Mouse (Mus musculus) c-Kit-positive CD71-positive TER-119-negative erythroid progenitor cells, embryonic 14.5 days (primary cell): ENCODE results near the gene Prdm2.

Experiments
- DNase-seq: peaks from one replicate; pipeline ENCODE4 v3.0.0-alpha.2; 2013; ENCODE audit warnings: low read depth

Gene Prdm2

DNA sequence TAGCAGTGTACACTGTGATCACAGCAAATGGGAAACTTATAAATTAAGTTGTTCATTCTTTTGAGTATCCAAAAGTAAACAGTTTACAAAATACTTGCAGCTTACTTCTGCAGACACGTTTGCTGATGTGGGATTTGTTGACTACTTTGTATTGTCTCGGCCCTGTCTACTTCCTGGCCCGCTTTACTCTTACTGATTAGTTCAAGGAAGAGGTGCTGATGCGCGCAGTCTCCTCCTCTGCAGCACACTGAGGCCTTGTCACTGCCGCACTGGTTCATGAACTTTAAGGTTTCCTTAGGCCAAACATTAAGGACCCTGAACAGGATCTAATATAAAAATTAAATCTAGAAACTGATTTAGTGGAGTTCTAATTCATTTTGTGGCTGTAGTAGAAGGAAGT, 58.2 kb downstream of the Prdm2 start:
- no peak for DNase-seq

DNA sequence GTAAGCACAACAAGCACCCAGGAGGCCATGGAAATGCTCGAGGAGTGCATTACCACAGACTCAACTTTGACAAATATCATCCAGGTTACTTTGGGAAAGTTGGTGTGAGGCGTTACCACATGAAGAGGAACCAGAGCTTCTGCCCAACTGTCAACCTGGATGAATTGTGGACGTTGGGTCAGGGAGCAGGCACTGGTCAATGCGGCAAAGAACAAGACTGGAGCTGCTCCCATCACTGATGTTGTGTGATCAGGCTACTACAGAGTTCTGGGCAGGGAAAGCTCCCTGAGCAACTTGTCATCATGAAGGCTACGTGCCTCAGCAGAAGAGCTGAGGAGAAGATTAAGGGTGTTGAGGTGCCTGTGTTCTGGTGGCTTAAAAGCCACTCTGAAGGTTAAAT, 60.2 kb downstream of the Prdm2 start:
- no peak for DNase-seq

DNA sequence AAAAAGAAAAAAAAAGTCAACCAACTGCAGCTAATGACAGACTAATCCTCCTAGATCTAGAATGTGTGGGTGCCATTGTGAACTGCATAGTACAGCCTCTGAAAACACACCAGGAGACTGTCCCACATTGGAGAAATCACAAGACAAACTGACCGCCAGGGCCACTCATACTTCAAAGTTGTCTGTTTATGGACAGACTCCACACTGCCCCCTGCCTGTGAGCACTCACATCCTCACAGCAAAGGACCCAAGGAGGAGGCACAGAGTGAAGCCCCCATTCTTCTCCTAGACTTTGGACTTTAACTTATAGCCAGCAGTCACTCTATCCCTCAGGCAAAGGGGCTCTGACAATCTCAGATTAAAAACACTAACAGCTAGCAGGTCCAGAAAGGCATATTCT, 61.5 kb downstream of the Prdm2 start:
- DNase-seq = no peak

DNA sequence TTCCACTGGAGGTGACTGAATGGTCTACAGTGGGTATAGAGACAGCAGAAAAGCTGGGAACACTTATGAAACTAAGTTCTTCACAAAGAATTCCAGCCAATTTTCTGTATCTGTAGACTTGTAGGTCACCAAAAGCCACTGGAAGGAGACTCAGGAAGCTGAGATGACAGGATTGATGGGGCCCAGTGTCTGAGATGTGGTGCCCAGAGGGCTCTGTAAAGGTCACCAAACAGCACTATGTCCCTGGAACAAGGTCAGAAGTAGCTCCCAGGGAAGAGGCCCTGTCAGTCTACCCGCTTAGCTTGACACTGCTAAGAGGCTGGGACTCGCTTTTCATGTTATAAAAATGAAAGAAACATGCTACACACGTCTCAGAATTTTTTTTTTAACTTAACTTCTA, 65.1 kb downstream of the Prdm2 start:
- no peak for DNase-seq

DNA sequence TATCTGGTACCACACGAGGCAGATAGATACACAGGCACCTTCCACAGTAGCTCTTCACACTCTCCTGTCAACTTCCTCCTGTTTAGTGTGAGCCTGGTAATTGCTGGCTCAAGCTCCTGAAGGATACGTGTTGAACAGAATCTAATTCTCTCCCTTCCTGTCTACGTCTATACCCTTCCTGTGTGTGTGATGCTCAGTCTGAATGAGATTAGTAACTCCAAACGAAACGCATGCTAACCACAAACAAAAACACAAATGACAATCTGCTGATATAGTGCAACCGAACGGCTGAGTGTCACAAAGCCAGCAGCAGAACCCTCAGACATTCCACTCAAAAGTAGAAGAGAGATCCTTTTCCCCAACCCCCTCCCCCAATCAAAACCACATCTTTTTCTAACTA, 69.2 kb downstream of the Prdm2 start:
- DNase-seq = no peak

DNA sequence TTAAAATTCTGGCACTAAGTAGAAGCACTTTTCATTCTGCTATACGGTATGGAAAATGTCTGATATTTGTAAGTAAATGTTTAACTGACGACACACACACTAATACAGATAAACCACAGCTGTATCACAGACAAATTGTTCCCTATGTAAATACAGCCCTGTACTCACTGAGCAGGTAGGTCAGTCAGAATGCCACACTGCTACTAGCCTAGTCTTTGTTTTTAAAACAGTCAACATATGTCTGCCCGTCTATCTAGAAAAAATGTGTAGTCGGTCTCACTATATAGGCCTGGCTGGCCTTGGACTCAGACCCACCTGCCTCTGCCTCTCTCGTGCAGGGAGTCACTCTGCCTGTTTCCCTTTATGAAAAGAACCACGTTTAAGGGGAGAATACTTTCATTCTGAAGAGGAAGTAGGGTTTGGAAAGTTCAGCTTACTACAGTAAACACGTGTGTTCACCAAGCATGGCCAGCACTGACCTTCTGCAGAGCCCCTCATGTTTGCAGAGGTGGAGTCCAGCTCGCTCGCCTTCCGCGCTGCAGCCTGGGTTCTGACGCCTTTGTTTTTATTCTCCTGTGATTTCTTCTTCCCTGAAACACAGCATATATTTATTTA, 71.0 kb downstream of the Prdm2 start:
- no peak for DNase-seq

DNA sequence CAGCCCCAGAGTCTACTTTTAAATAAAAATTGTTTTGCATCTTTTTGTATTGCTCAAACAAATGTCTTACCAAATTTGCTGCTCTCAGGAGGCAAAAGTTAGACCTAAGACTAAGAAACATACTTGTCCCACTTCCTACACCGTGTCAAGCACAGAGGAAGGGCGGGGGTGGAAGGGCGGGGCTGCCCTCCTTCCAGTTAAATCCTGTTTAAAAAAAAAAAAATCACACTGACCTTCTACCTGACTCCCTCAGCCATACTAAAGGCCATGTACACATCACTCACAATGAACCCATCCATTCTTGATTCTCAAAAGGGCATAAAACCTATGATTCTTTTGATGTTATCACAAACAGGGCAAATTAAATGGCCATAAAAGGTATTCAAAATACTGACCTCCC, 71.9 kb downstream of the Prdm2 start:
- DNase-seq = no peak

DNA sequence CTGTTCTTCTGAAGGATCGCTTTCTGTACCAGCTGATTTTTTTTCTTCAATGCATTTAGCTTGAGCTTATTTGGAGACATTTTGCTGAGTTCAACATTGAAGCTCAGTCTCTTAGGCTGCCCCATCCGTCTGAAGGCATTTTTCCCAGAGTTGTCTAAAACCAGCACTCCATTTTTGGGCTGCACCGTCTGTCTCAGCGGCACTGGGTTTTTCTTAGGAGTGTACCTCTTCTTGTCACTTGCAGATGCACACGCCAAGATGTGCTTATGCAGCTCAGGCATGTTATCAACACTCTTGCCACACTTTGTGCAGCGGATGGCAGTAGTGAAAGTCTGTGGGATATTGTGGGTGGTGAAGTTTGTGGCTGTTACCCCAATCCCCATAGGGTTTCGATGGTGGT, 80.4 kb downstream of the Prdm2 start:
- no peak for DNase-seq

DNA sequence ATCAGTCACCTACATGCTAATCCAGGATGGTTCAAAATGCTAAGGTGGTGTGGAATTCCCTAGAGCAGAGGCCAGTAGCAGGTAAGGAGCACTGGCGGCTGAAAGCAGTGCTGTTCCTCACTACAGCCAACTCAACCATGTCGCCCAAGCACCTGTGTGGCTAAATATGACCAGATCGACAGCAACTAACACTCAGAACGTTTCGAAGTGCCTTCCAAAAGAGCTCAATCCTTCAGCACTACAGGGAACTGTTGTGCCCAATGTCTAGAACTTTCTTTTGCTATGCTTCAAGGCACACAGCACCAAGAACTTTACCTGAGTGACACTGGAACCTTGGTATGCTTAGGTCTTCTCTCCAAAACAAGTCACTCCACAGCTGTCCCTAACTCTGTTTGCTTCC, 82.4 kb downstream of the Prdm2 start:
- no peak for DNase-seq

DNA sequence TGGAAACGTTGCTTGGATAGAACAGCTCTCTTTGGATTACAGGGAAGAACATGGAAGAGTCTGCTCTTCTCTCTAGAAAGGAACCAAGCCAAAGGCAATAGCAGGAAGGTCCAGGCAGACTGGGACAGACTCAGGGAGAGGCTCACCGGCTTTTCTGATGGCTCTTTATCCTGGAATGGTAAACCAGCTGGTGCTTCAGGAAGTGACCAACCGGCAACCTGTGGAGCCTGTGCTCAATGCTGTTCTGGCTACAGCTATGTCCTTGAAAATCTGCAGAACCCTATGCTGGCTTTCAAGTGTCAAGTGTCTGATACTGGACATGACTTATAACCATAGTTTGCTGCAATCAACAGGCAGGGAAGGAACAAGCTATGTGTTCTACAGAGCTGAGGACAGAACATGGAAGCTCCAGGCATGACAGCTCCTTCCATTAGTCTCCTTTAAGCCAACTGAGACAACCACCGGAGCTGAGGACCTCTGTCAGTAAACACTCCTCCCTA, 83.5 kb downstream of the Prdm2 start:
- no peak for DNase-seq

DNA sequence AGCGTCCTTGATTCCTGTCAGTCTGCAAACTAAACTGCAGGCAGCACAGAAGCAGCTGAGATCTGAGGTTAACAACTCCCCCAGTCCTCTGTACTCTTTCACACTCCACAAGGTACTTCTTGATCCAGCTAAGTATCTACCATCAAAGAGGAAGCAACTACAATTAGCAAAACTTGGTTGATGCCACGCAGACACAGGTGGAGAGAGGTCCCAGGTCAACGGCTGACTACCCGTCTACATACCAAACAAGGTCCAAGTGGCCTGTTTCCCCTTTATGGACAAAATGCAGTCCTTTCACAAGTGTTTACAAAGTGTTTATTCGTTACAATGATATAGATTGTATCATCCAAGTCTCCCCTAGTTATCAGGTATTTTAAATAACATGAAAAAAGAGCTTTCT, 85.6 kb downstream of the Prdm2 start:
- no peak for DNase-seq

DNA sequence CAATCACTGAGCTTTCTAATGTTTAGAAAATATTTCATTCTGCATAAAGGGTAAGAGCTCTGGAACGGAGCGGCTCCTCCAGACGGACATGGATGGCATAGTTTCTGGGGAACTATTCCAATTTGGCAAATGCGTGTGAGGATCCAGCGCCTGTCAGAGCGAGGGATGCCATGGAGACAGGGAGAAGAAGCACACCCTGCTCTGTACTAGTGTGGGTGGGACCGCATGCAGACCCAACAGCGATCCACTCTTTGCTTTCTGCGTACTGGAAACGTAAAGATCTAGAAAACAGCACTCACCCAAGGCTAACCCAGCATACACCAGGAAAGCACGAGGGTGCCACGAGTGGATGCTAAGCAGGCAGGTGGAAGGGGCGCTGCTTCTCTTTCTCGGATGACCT, 86.3 kb downstream of the Prdm2 start:
- DNase-seq = no peak

DNA sequence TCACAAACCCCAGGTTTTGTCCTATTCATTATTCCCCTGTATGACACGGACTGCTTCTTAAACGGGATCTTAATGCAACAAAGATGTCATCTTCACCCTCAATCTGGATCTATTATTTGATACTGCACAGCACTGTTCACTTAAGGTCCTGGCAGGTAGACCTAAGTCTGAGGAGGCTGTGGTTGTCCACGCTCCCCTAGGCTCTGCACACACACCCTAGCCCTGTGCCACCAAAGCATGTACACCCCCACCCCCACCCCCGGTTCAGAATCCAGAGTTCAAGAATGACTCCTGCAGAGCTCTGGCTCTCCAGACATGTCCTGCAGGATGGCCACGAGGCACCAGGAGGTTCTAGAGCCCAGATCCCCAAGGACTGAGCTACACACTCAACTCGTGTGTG, 87.5 kb downstream of the Prdm2 start:
- no peak for DNase-seq

DNA sequence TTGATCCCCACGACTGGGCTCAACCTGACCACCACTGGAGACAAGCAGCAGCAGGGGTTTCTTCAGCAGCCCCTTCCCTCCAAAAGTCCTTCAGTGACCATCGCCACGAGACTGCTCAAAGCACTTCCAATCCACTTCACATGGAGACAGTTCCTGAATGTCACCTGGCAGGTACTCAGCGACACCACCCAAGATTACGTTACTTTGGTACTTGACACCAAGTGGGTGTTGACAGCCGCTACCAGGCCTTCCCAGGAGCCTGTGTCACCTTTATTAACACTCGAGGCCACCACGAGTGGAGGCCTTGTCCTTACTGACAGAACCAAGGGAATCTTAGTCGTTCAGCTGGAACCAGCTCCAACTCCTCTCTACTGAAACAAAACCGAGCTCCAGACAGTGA, 89.8 kb downstream of the Prdm2 start:
- no peak for DNase-seq

DNA sequence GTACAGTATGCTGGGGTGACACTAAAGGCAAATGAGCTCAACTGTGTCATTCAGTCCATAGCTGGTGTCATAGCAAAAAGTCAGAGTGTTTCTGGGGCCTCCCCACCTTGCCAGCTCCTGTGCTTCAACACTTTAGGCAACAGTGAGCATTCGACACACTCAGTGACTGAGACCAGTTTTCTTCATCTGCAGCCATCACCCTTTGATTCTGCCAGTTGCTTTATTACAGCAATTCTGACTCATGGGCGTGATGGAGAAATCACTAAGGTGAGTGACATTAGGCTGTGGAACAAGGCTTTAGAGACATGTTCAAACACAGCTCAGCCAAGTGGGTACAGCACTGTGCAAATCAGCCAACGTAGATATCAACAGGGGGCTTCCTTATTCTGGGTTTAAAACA, 91.6 kb downstream of the Prdm2 start:
- no peak for DNase-seq

DNA sequence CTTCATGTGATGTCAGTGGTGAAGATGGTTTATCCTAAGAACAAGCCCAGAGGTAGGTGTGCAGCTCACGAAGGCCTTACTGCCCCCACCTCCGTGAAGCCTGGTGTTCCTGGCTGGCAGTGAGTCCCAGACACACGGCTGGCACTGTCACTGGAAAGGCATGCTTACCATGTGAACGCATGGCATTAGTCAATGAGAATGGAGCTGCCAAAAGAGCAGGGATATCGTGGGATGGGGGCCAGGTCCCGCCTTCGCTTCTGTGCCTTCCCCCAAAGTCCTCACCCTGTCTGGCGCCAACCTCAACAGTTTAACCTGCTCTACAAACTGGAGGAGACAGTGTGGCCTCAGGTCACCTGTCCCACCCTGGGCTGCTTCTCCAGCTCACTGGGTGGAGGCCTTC, 92.8 kb downstream of the Prdm2 start:
- no peak for DNase-seq

DNA sequence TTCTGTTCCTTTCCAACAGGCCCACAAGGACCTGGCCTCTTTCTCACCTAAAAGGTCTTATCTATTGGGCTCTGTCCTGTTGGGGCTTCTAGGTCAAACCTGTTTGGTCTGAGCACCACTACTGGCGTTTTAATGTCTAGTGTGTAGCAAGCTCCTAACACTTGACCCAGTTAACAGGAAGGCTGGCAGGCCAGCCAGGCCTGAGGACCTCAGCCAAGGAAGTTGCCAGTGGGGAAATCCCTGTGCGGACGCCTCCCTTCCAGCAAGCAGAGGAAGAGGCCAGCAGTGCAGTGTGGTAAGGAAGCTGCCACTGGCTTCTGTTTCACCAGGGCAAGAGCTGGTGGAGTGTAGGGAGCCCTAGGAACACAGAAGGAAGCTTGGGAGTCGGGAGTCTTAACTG, 94.0 kb downstream of the Prdm2 start:
- no peak for DNase-seq

DNA sequence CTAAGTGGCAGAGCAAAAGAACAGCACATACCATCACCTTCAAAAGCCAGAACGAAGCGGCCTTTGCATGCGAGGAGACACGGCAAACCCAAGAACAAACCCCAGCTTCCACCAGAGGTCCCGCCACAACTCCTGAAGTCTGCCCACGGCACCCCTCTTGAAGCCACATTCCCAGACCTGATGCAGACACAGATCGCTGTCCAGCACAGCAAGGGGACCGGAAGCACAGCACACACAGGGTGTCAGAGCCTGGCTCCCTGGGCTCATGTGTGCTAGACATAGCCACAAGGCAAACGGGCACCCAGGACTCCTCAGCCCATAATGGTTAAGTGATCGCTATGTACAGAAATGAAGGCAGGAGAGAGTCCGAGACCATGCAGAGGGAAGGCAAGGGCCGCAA, 96.9 kb downstream of the Prdm2 start:
- no peak for DNase-seq

DNA sequence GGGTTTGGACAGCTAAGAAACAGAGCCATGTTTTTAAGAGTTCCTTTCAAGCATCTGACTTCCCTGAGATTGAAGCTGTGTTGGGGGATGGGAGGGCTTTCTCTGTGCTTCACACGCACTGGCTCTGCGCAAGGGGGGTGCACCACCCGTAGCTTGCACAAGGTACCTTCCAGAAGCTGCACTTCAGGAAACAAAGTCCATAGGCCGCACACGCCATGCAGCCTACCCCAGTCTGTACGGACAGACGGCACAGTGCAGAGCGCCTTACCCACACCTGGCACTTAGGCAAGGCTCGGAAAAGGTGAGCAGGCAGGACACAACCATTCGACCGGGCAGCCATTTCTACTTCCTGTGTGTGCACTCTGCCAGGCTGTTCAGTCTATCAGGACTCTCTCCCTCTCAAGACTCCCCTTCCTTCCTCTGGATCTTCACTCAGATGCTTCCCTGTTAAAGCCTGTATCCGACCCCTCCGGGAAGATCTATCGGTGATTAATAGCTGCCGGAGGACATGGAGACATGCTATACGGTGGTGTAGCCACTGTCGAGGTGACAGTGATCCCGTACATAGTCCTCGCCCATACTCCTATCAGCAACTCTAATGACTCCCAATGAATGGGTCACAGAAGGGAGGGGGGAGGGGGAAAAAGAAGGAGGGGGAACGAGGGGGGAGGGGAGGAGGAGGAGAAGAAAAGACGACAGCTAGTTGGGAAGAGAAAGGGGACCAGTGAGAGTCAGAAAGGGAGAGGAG, 98.4 kb downstream of the Prdm2 start:
- DNase-seq = no peak

DNA sequence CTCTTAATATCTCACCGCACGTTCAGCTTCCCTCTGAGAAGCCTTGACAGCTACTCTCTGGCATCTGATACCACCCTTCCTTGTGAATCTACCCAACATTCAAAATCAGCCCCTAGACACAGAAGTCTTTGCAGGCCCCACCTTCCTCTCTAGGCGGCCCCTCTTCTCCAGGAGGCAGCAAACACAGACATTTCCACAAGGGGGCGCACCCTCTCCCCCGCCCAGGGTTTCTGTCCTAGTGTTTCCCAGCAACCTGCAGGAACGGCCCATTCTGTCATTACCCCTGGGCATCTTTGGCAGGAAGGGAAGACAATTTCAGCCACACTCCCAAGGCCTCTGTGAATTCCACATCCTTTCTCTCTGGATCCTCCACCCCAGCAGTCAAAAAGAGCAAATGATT, 99.8 kb downstream of the Prdm2 start:
- DNase-seq = peak; percentile 33

DNA sequence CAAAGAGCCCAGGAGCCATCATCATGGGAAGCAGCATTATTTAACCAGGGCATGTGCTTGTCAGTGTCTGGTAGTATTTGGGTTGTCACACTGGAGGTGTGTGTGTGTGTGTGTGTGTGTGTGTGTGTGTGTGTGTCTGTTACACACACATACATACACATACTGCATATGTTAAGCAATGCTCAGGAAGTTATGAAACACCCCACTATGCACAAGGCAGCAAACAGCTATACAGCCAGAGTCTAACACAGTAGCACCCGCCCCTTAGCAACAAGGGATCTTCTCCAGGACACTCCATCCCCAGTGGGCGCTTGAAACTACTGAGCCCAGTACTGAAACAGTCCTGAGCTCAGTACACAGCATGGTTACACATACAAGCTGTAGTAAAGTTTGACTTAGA, 100.4 kb downstream of the Prdm2 start:
- DNase-seq = no peak

DNA sequence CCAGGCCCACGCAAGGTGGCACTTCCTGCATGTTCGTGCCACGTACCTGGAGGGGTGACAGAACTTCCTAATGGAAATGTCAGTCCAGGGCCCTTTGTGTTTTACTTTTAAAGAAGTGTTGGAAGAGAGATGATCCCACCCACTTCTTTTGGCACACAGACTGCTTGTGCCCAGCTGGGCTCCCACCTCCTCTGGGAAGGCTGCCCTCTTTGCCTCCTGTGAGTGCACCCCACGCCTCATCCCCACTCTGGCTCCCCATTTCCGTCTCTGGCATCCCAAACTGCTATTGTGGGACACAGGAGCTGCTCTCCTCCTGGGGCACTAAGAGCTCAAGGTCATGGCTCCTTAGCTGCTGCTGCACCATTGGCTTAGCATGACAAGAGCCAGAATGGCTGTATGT, 100.9 kb downstream of the Prdm2 start:
- no peak for DNase-seq

DNA sequence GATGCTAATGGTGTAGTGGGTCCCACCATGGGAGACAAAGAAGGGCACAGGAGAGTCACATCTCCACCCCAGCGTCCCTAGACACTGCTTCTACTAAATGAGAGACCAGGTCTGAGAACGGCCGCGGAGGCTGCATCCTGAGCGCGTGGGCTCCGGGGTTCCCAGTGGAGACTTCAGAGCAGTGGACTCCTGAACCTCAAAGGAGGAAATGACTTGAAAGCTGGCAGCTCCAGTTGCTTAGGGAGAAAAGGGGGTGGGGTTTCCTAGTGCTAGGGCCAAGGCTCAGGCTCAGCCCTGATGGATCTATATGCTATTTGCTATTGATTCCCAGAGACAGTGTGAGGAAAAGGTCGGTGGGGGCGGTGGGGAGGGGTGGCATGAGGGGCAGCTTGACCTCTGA, 104.2 kb downstream of the Prdm2 start:
- no peak for DNase-seq

DNA sequence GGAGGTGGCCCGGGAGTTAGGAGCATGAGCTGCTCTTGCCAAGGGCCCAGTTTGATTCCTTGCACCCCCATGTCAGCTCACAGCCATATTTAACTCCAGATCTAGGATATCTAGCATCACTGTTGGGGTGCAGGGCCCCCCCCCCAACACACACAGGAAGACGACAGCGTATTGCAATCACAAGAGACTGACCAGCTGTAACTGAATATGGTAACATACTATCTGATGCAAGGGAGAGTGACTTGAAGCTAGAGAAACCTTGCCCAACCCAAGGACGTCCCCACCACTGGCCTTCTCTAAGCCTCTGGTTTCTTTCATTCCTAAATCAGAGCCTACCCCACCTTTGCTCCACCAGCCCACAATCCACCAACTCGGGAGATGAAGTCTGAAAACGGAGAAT, 105.8 kb downstream of the Prdm2 start:
- DNase-seq = no peak
